Mouse (Mus musculus): ENCODE results near the gene 4933428G20Rik. TPM values are rescaled to one million over a fixed set of nuclear protein-coding genes. Genes with fewer than 3 reads are reported as not detected.

Gene 4933428G20Rik
- polyA plus RNA-seq, 1 experiment from 2014 or later = 0.92 TPM

DNA sequence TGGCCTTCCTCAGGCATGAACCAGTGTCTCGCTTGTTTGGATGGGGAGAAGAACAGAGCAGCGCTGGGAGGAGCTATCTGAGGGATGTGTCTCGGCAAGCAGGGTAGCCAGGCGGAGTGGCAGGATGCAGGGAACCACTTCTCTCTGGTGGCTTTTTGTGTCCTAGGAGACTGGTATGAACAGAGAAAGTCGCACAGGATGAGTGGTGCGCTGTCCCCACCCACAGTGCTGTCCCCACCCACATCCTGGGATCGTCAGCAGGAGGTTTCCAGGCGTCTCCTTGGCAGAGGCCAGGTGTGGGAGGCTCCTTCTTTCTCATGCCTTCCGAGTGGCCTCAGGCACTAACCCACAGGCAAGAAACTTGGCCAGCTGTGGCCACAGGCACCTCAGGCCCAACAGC, 2.2 kb upstream of the 4933428G20Rik start:
- Histone ChIP-seq H3K9ac (ENCODE audit: low read length) (no peak overlapping the region), H3K27me3 (ENCODE audit: control insufficient read depth, insufficient read depth, low read length) (no peaks in the 10 kb centered on the region; the same call in none of the 2 replicates), H3K4me1 (ENCODE audit: control insufficient read depth, insufficient read depth, low read length) (peaks cover 2% of the 10 kb centered on the region; the same call in 1 of the 2 replicates), H3K9me3 (replicated peaks; ENCODE audit: control insufficient read depth, low read length) (no peaks in the 10 kb centered on the region), H3K36me3 (ENCODE audit: control insufficient read depth, insufficient read depth) (peaks cover 21% of the 10 kb centered on the region), H3K4me3 (ENCODE audit: low read length) (no peak overlapping the region), H3K4me2 (ENCODE audit: low read depth, low read length) (no peak overlapping the region), H3K27ac (ENCODE audit: low read length) (no peak overlapping the region)
- ATAC-seq (replicated peaks; ENCODE audit: extremely low read depth, insufficient read depth, low FRiP score) = no peak
- WGBS = 53% methylated on average over 9 of the region's 9 CpGs

- peaks cover 28% of the 10 kb centered on the region for H3K36me3 ChIP-seq (ENCODE audit: control insufficient read depth, insufficient read depth)
- no peak overlapping the region; the same call in 1 of the 2 replicates for H3K4me3 ChIP-seq (ENCODE audit: low read length)
- ATAC-seq (replicated peaks; ENCODE audit: extremely low read depth, insufficient read depth, low FRiP score) = no peak
- peaks cover 2% of the 10 kb centered on the region; the same call in 1 of the 2 replicates for H3K4me1 ChIP-seq (ENCODE audit: control insufficient read depth, insufficient read depth, low read length)
- H3K9ac ChIP-seq (ENCODE audit: low read length) = no peak overlapping the region
- H3K4me2 ChIP-seq (ENCODE audit: low read depth, low read length) = peak overlapping the region; percentile 25; the same call in 1 of the 2 replicates
- H3K27ac ChIP-seq (ENCODE audit: low read length) = no peak overlapping the region
- H3K9me3 ChIP-seq (replicated peaks; ENCODE audit: control insufficient read depth, low read length) = no peaks in the 10 kb centered on the region
- H3K27me3 ChIP-seq (ENCODE audit: control insufficient read depth, insufficient read depth, low read length) = no peaks in the 10 kb centered on the region; the same call in none of the 2 replicates
- WGBS = 55% methylated on average over 51 of the region's 51 CpGs
Observed at GRCm38 (mm10) chr11:97500720-97501448, 744 bp upstream of the 4933428G20Rik start.

GRCm38 (mm10) chr11:97497543-97497942, 2.6 kb downstream of the 4933428G20Rik start:
- H3K27me3 ChIP-seq (ENCODE audit: control insufficient read depth, insufficient read depth, low read length) = no peaks in the 10 kb centered on the region; the same call in none of the 2 replicates
- no peak overlapping the region for H3K4me3 ChIP-seq (ENCODE audit: low read length)
- H3K9ac ChIP-seq (ENCODE audit: low read length) = no peak overlapping the region
- ATAC-seq (replicated peaks; ENCODE audit: extremely low read depth, insufficient read depth, low FRiP score) = no peak
- H3K4me2 ChIP-seq (ENCODE audit: low read depth, low read length) = no peak overlapping the region
- no peak overlapping the region for H3K27ac ChIP-seq (ENCODE audit: low read length)
- peaks cover 58% of the 10 kb centered on the region for H3K36me3 ChIP-seq (ENCODE audit: control insufficient read depth, insufficient read depth)
- WGBS = 91% methylated on average over 4 of the region's 4 CpGs
- H3K9me3 ChIP-seq (replicated peaks; ENCODE audit: control insufficient read depth, low read length) = peaks cover 4% of the 10 kb centered on the region; the same call in 1 of the 2 replicates
- peaks cover 2% of the 10 kb centered on the region; the same call in 1 of the 2 replicates for H3K4me1 ChIP-seq (ENCODE audit: control insufficient read depth, insufficient read depth, low read length)

- Histone ChIP-seq H3K4me1 (ENCODE audit: control insufficient read depth, insufficient read depth, low read length) (no peaks in the 10 kb centered on the region), H3K9ac (ENCODE audit: low read length) (no peak overlapping the region), H3K4me3 (ENCODE audit: low read length) (no peak overlapping the region), H3K4me2 (ENCODE audit: low read depth, low read length) (no peak overlapping the region), H3K27me3 (ENCODE audit: control insufficient read depth, insufficient read depth, low read length) (no peaks in the 10 kb centered on the region; the same call in 1 of the 2 replicates), H3K36me3 (ENCODE audit: control insufficient read depth, insufficient read depth) (peaks cover 54% of the 10 kb centered on the region), H3K9me3 (replicated peaks; ENCODE audit: control insufficient read depth, low read length) (peaks cover 4% of the 10 kb centered on the region; the same call in 1 of the 2 replicates), H3K27ac (ENCODE audit: low read length) (no peak overlapping the region)
- 85% methylated on average over 3 of the region's 3 CpGs for WGBS
- no peak for ATAC-seq (replicated peaks; ENCODE audit: extremely low read depth, insufficient read depth, low FRiP score)
Observed at GRCm38 (mm10) chr11:97492836-97493235, 7.3 kb downstream of the 4933428G20Rik start.

GRCm38 (mm10) chr11:97491640-97492039, 8.5 kb downstream of the 4933428G20Rik start:
- no peak overlapping the region for H3K4me3 ChIP-seq (ENCODE audit: low read length)
- 83% methylated on average over 10 of the region's 10 CpGs for WGBS
- no peak for ATAC-seq (replicated peaks; ENCODE audit: extremely low read depth, insufficient read depth, low FRiP score)
- H3K9ac ChIP-seq (ENCODE audit: low read length) = no peak overlapping the region
- peaks cover 54% of the 10 kb centered on the region for H3K36me3 ChIP-seq (ENCODE audit: control insufficient read depth, insufficient read depth)
- H3K27me3 ChIP-seq (ENCODE audit: control insufficient read depth, insufficient read depth, low read length) = no peaks in the 10 kb centered on the region
- H3K9me3 ChIP-seq (replicated peaks; ENCODE audit: control insufficient read depth, low read length) = peaks cover 4% of the 10 kb centered on the region; the same call in 1 of the 2 replicates
- no peak overlapping the region for H3K27ac ChIP-seq (ENCODE audit: low read length)
- no peak overlapping the region for H3K4me2 ChIP-seq (ENCODE audit: low read depth, low read length)
- H3K4me1 ChIP-seq (ENCODE audit: control insufficient read depth, insufficient read depth, low read length) = no peaks in the 10 kb centered on the region

GRCm38 (mm10) chr11:97489589-97490324, 10.4 kb downstream of the 4933428G20Rik start:
- no peaks in the 10 kb centered on the region for H3K27me3 ChIP-seq (ENCODE audit: control insufficient read depth, insufficient read depth, low read length)
- ATAC-seq (replicated peaks; ENCODE audit: extremely low read depth, insufficient read depth, low FRiP score) = 0 out of 2 replicates have a peak, but pooled peaks have one; percentile 14
- H3K27ac ChIP-seq (ENCODE audit: low read length) = no peak overlapping the region
- H3K9me3 ChIP-seq (replicated peaks; ENCODE audit: control insufficient read depth, low read length) = peaks cover 4% of the 10 kb centered on the region; the same call in 1 of the 2 replicates
- H3K4me1 ChIP-seq (ENCODE audit: control insufficient read depth, insufficient read depth, low read length) = peaks cover 10% of the 10 kb centered on the region; the same call in 1 of the 2 replicates
- no peak overlapping the region for H3K9ac ChIP-seq (ENCODE audit: low read length)
- no peak overlapping the region for H3K4me3 ChIP-seq (ENCODE audit: low read length)
- WGBS = 45% methylated on average over 16 of the region's 16 CpGs
- H3K4me2 ChIP-seq (ENCODE audit: low read depth, low read length) = no peak overlapping the region
- H3K36me3 ChIP-seq (ENCODE audit: control insufficient read depth, insufficient read depth) = peaks cover 50% of the 10 kb centered on the region

GRCm38 (mm10) chr11:97487656-97488055, 12.5 kb downstream of the 4933428G20Rik start:
- H3K9ac ChIP-seq (ENCODE audit: low read length) = no peak overlapping the region
- no peak overlapping the region for H3K4me2 ChIP-seq (ENCODE audit: low read depth, low read length)
- no peaks in the 10 kb centered on the region for H3K9me3 ChIP-seq (replicated peaks; ENCODE audit: control insufficient read depth, low read length)
- WGBS = 59% methylated on average over 3 of the region's 3 CpGs
- H3K27ac ChIP-seq (ENCODE audit: low read length) = no peak overlapping the region
- H3K4me1 ChIP-seq (ENCODE audit: control insufficient read depth, insufficient read depth, low read length) = peaks cover 10% of the 10 kb centered on the region; the same call in 1 of the 2 replicates
- H3K4me3 ChIP-seq (ENCODE audit: low read length) = no peak overlapping the region
- peaks cover 37% of the 10 kb centered on the region for H3K36me3 ChIP-seq (ENCODE audit: control insufficient read depth, insufficient read depth)
- ATAC-seq (replicated peaks; ENCODE audit: extremely low read depth, insufficient read depth, low FRiP score) = no peak
- H3K27me3 ChIP-seq (ENCODE audit: control insufficient read depth, insufficient read depth, low read length) = no peaks in the 10 kb centered on the region

DNA sequence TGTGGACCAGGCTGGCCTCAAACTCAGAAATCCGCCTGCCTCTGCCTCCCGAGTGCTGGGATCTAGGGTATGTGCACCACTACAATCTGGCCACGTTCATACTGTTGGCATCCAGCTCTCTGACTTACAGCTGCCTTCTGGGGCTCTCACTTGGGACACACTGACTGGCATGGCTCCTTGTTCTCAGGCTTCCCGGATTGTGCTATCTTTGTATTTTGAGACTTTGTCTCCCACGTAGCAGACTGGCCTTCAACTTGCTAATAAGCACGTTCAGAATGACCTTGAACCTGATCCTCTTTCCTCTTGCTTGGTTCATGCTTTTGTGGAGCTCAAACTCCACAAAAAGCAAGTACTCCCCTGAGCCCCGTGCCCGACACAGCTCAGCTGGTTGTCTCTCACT, 14.5 kb downstream of the 4933428G20Rik start:
- H3K4me1 ChIP-seq (ENCODE audit: control insufficient read depth, insufficient read depth, low read length) = peaks cover 10% of the 10 kb centered on the region; the same call in 1 of the 2 replicates
- ATAC-seq (replicated peaks; ENCODE audit: extremely low read depth, insufficient read depth, low FRiP score) = no peak
- H3K36me3 ChIP-seq (ENCODE audit: control insufficient read depth, insufficient read depth) = peaks cover 30% of the 10 kb centered on the region
- H3K9ac ChIP-seq (ENCODE audit: low read length) = no peak overlapping the region
- no peak overlapping the region for H3K4me2 ChIP-seq (ENCODE audit: low read depth, low read length)
- no peak overlapping the region for H3K27ac ChIP-seq (ENCODE audit: low read length)
- no peaks in the 10 kb centered on the region for H3K9me3 ChIP-seq (replicated peaks; ENCODE audit: control insufficient read depth, low read length)
- no peaks in the 10 kb centered on the region for H3K27me3 ChIP-seq (ENCODE audit: control insufficient read depth, insufficient read depth, low read length)
- no peak overlapping the region for H3K4me3 ChIP-seq (ENCODE audit: low read length)
- 66% methylated on average over 8 of the region's 8 CpGs for WGBS

Measured in heart, embryonic 16.5 days (tissue).